Mouse (Mus musculus): ENCODE results near the gene Sf1.

Sf1 gene

GRCm38 (mm10) chr19:6376255-6376564, 12.7 kb downstream of the Sf1 start:
- DNase-seq, result peak; percentile 77

- DNase-seq, result no peak
Observed at GRCm38 (mm10) chr19:6376643-6377042, 13.2 kb downstream of the Sf1 start.

GRCm38 (mm10) chr19:6377327-6378040, 14.0 kb downstream of the Sf1 start:
- DNase-seq, result no peak

GRCm38 (mm10) chr19:6380411-6381166, 17.1 kb downstream of the Sf1 start:
- no peak for DNase-seq

GRCm38 (mm10) chr19:6381238-6381637, 17.7 kb downstream of the Sf1 start:
- no peak for DNase-seq

- DNase-seq, result no peak
Observed at GRCm38 (mm10) chr19:6382323-6382924, 18.9 kb downstream of the Sf1 start.

GRCm38 (mm10) chr19:6383470-6383869, 20.0 kb downstream of the Sf1 start:
- no peak for DNase-seq

- peak; percentile 51 for DNase-seq
Observed at GRCm38 (mm10) chr19:6384128-6384527, 20.6 kb downstream of the Sf1 start, which contains the start of gene Pygm. TSS of gene Pygm (plus strand) at chr19:6384399.

- DNase-seq, result no peak
Observed at GRCm38 (mm10) chr19:6384954-6385353, 21.5 kb downstream of the Sf1 start.

- no peak for DNase-seq
Observed at GRCm38 (mm10) chr19:6385419-6385818, 21.9 kb downstream of the Sf1 start.

- peak; percentile 18 for DNase-seq
Observed at GRCm38 (mm10) chr19:6385821-6386220, 22.3 kb downstream of the Sf1 start.

GRCm38 (mm10) chr19:6386234-6386633, 22.7 kb downstream of the Sf1 start:
- no peak for DNase-seq

- DNase-seq, result peak; percentile 27
Observed at GRCm38 (mm10) chr19:6388006-6388405, 24.5 kb downstream of the Sf1 start.

- peak; percentile 79 for DNase-seq
Observed at GRCm38 (mm10) chr19:6389803-6390202, 26.3 kb downstream of the Sf1 start.

GRCm38 (mm10) chr19:6390251-6390650, 26.8 kb downstream of the Sf1 start:
- DNase-seq, result no peak

GRCm38 (mm10) chr19:6392743-6393393, 29.4 kb downstream of the Sf1 start:
- DNase-seq, result peak; percentile 77

GRCm38 (mm10) chr19:6393637-6394036, 30.1 kb downstream of the Sf1 start:
- peak; percentile 31 for DNase-seq

GRCm38 (mm10) chr19:6396237-6396636, 32.7 kb downstream of the Sf1 start:
- no peak for DNase-seq

- DNase-seq, result peak; percentile 51
Observed at GRCm38 (mm10) chr19:6397582-6398249, 34.2 kb downstream of the Sf1 start.

GRCm38 (mm10) chr19:6398447-6399284, 35.2 kb downstream of the Sf1 start:
- DNase-seq, result peak; percentile 98

- DNase-seq, result peak; percentile 95
Observed at GRCm38 (mm10) chr19:6399285-6400095, 36.0 kb downstream of the Sf1 start, which contains the start of gene Rasgrp2. TSS of gene Rasgrp2 (plus strand) at chr19:6399340.

All from thymus, postnatal 4 days (tissue).